Mouse (Mus musculus) regulatory T cell (primary cell): ENCODE measurements at regions not wholly inside any gene's neighbourhood (a gene's known extent, or its start where the extent isn't known, plus 50 kb on each side); places are given as distances from the start of the nearest gene placed in this dataset.

Source experiments
- in situ Hi-C: fragments of 300-600 bp; cut with MboI, MseI; formaldehyde crosslinking; loops from one replicate; pipeline ENCODE4 v1.15.1; 2025; ENCODE audit warnings: high pct_unique_total_duplicates

- in situ Hi-C loops, result no loop called here
Measured at GRCm38 (mm10) chr10:98292140-98292539, 565.6 kb upstream of the C030005K15Rik start.

GRCm38 (mm10) chr10:98305667-98306066 is 579.1 kb upstream of the C030005K15Rik start:
- in situ Hi-C loops, result no loop called here

- in situ Hi-C loops, result no loop called here
Measured at GRCm38 (mm10) chr10:98309667-98310066, 583.1 kb upstream of the C030005K15Rik start.

- in situ Hi-C loops, result no loop called here
Measured at GRCm38 (mm10) chr10:98311403-98311802, 584.8 kb upstream of the C030005K15Rik start.

GRCm38 (mm10) chr10:98318416-98318815 is 591.9 kb upstream of the C030005K15Rik start:
- in situ Hi-C loops, result no loop called here

- in situ Hi-C loops, result no loop called here
Measured at GRCm38 (mm10) chr10:98323846-98324245, 590.4 kb upstream of the Atp2b1 start.

- in situ Hi-C loops, result no loop called here
Measured at GRCm38 (mm10) chr10:98324591-98324990, 589.6 kb upstream of the Atp2b1 start.

GRCm38 (mm10) chr10:98325720-98326119 is 588.5 kb upstream of the Atp2b1 start:
- in situ Hi-C loops, result no loop called here

- in situ Hi-C loops, result no loop called here
Measured at GRCm38 (mm10) chr10:98332682-98333081, 581.5 kb upstream of the Atp2b1 start.

GRCm38 (mm10) chr10:98333411-98334067 is 580.7 kb upstream of the Atp2b1 start:
- in situ Hi-C loops, result no loop called here

- in situ Hi-C loops, result no loop called here
Measured at GRCm38 (mm10) chr10:98343827-98344226, 570.4 kb upstream of the Atp2b1 start.

GRCm38 (mm10) chr10:98349466-98349865 is 564.7 kb upstream of the Atp2b1 start:
- in situ Hi-C loops, result no loop called here

- in situ Hi-C loops, result no loop called here
Measured at GRCm38 (mm10) chr10:98350318-98350926, 563.8 kb upstream of the Atp2b1 start.

GRCm38 (mm10) chr10:98352061-98352460 is 562.1 kb upstream of the Atp2b1 start:
- in situ Hi-C loops, result no loop called here

GRCm38 (mm10) chr10:98354486-98354885 is 559.7 kb upstream of the Atp2b1 start:
- in situ Hi-C loops, result no loop called here

GRCm38 (mm10) chr10:98364604-98365003 is 549.6 kb upstream of the Atp2b1 start:
- in situ Hi-C loops, result no loop called here

- in situ Hi-C loops, result no loop called here
Measured at GRCm38 (mm10) chr10:98372561-98372960, 541.6 kb upstream of the Atp2b1 start.

GRCm38 (mm10) chr10:98373314-98373713 is 540.9 kb upstream of the Atp2b1 start:
- in situ Hi-C loops, result no loop called here

- in situ Hi-C loops, result loop anchor here (25.0 kb wide), 1 partner anchor 1163 kb away; no protein-coding TSS in a partner anchor
Measured at GRCm38 (mm10) chr10:98374684-98375083, 539.5 kb upstream of the Atp2b1 start.

- in situ Hi-C loops, result loop anchor here (25.0 kb wide), 1 partner anchor 1149 kb away; no protein-coding TSS in a partner anchor
Measured at GRCm38 (mm10) chr10:98388543-98388942, 525.7 kb upstream of the Atp2b1 start.

GRCm38 (mm10) chr10:98399864-98400263 is 514.3 kb upstream of the Atp2b1 start:
- in situ Hi-C loops, result loop anchor here (25.0 kb wide), 1 partner anchor 1137 kb away; no protein-coding TSS in a partner anchor

- in situ Hi-C loops, result no loop called here
Measured at GRCm38 (mm10) chr10:98417807-98418743, 496.1 kb upstream of the Atp2b1 start.
